Mouse (Mus musculus) forebrain, embryonic 14.5 days (tissue): ENCODE results near the gene Dbx2. TPM values are rescaled to one million over a fixed set of nuclear protein-coding genes. Genes with fewer than 3 reads are reported as not detected.

ENCODE experiments used
- ATAC-seq: fragments of 200-750 bp; cut with Nextera tagmentation; 2 replicates; pipeline ENCODE4 v1.8.0; 2017; ENCODE audit warnings: mild to moderate bottlenecking, moderate library complexity
- DNase-seq: peaks from one replicate; pipeline ENCODE4 v3.0.0-alpha.2; 2015; ENCODE audit warnings: low spot score
- H3K27ac ChIP-seq: fragments of 300-500 bp; sonication (generic); 2 replicates; pipeline ENCODE4 v1.5.1; 2014; ENCODE audit warnings: low read depth, mild to moderate bottlenecking, control low read depth, low read length, moderate library complexity
- H3K27me3 ChIP-seq: fragments of 300-500 bp; sonication (generic); replicated peaks from 2 replicates; pipeline ENCODE4 v1.6.1; 2014; ENCODE audit warnings: low read length, control low read depth, mixed read lengths; ENCODE audit not compliant: control insufficient read depth, insufficient read depth
- H3K36me3 ChIP-seq: fragments of 300-500 bp; sonication (generic); 2 replicates; pipeline ENCODE4 v1.6.1; 2014; ENCODE audit warnings: low read length, control low read depth; ENCODE audit not compliant: control insufficient read depth, insufficient read depth
- H3K4me1 ChIP-seq: fragments of 300-500 bp; sonication (generic); 2 replicates; pipeline ENCODE4 v1.6.1; 2014; ENCODE audit warnings: antibody characterized with exemption, low read length, control low read depth; ENCODE audit not compliant: control insufficient read depth, insufficient read depth
- H3K4me2 ChIP-seq: fragments of 300-500 bp; sonication (generic); 2 replicates; pipeline ENCODE4 v1.6.1; 2014; ENCODE audit warnings: mild to moderate bottlenecking, control low read depth, low read length
- H3K4me3 ChIP-seq: fragments of 300-500 bp; sonication (generic); 2 replicates; pipeline ENCODE4 v1.5.1; 2014; ENCODE audit warnings: low read depth, low read length, control low read depth
- H3K9ac ChIP-seq: fragments of 300-500 bp; sonication (generic); 2 replicates; pipeline ENCODE4 v1.6.1; 2014; ENCODE audit warnings: mild to moderate bottlenecking, low read length, control low read depth, moderate library complexity
- H3K9me3 ChIP-seq: fragments of 300-500 bp; sonication (generic); replicated peaks from 2 replicates; pipeline ENCODE4 v1.6.1; 2016; ENCODE audit warnings: low read length, control low read depth, mixed read lengths; ENCODE audit not compliant: control insufficient read depth
- WGBS: fragments of 180-500 bp; shearing (Covaris S2); extraction: QIAGEN DNeasy Blood & Tissue Kit; methylation state at CpG from one replicate; pipeline ENCODE4 v1.1.7; 2014; 5-methylcytosine and 5-hydroxymethylcytosine counted together
- polyA plus RNA-seq: library from polyadenylated mRNA; unstranded; fragments of >200 nt; fragmentation: Nextera tagmentation; extraction: Ambion mirVana; gene quantifications from 2 replicates; pipeline ENCODE4 v1.2.1, GENCODE M21; 2014

The Dbx2 gene
- polyA plus RNA-seq, 1 experiment from 2014 or later: 0.93 TPM

- Histone ChIP-seq H3K27ac (no peak overlapping the region), H3K4me2 (no peak overlapping the region), H3K9me3 (no peaks in the 10 kb centered on the region), H3K4me3 (no peak overlapping the region), H3K4me1 (peaks cover 3% of the 10 kb centered on the region; the same call in 1 of the 2 replicates), H3K27me3 (no peaks in the 10 kb centered on the region), H3K9ac (no peak overlapping the region), H3K36me3 (no peaks in the 10 kb centered on the region)
- 94% methylated on average over 15 of the region's 15 CpGs for WGBS
- DNase-seq (no peak), ATAC-seq (no peak)
These were observed 68.9 kb downstream of the Dbx2 start for GRCm38 (mm10) chr15:95586906-95587305.

- H3K4me2 ChIP-seq: no peak overlapping the region
- no peaks in the 10 kb centered on the region for H3K27me3 ChIP-seq
- no peaks in the 10 kb centered on the region for H3K36me3 ChIP-seq
- peaks cover 3% of the 10 kb centered on the region; the same call in 1 of the 2 replicates for H3K4me1 ChIP-seq
- ATAC-seq (no peak), DNase-seq (no peak)
- no peak overlapping the region for H3K27ac ChIP-seq
- WGBS: 65% methylated on average over 4 of the region's 4 CpGs
- H3K9me3 ChIP-seq: no peaks in the 10 kb centered on the region
- H3K4me3 ChIP-seq: no peak overlapping the region
- no peak overlapping the region for H3K9ac ChIP-seq
These were observed 70.9 kb downstream of the Dbx2 start for GRCm38 (mm10) chr15:95584891-95585290.

GRCm38 (mm10) chr15:95574661-95575060 is 81.1 kb downstream of the Dbx2 start:
- H3K27ac ChIP-seq: no peak overlapping the region
- no peaks in the 10 kb centered on the region for H3K4me1 ChIP-seq
- 14% methylated on average over 5 of the region's 5 CpGs for WGBS
- ATAC-seq (peak; percentile 85), DNase-seq (peak; percentile 92)
- H3K9me3 ChIP-seq: no peaks in the 10 kb centered on the region
- no peak overlapping the region for H3K4me2 ChIP-seq
- no peak overlapping the region for H3K4me3 ChIP-seq
- no peak overlapping the region for H3K9ac ChIP-seq
- H3K27me3 ChIP-seq: no peaks in the 10 kb centered on the region
- no peaks in the 10 kb centered on the region for H3K36me3 ChIP-seq

Other genes starting within 250 kb of the Dbx2 start
- 153 and 183 TPM in 2 replicates for gene Nell2, start 127.4 kb downstream of the Dbx2 start, polyA plus RNA-seq
- gene Ano6, start 134.9 kb upstream of the Dbx2 start, polyA plus RNA-seq: 14.6 and 20.1 TPM in 2 replicates